Mouse (Mus musculus) kidney, adult 2 months (tissue): ENCODE data around the gene Herc1.

ENCODE experiments used
- CTCF ChIP-seq: fragments of 200-500 bp; conservative IDR thresholded peaks from 2 replicates; pipeline ENCODE4 v1.5.1; 2011; ENCODE audit warnings: low read depth, mild to moderate bottlenecking, control low read depth, low read length, moderate library complexity, mixed read lengths; ENCODE audit not compliant: insufficient read depth, insufficient read length
- POLR2A ChIP-seq: fragments of 200-500 bp; IDR thresholded peaks from one replicate; pipeline ENCODE4 v1.6.1; 2011; ENCODE audit warnings: low read depth, low read length, control low read depth

- TF ChIP-seq POLR2A (no peak), CTCF (no peak)
Measured at GRCm38 (mm10) chr9:66518901-66519300, 168.7 kb downstream of the Herc1 start.
